Mouse (Mus musculus) heart, embryonic 11.5 days (tissue): Measurements from ENCODE around the gene Papss2. TPM values are rescaled to one million over a fixed set of nuclear protein-coding genes. Genes with fewer than 3 reads are reported as not detected.

ENCODE experiments used
- ATAC-seq: fragments of 200-750 bp; cut with Nextera tagmentation; replicated peaks from 2 replicates; pipeline ENCODE4 v1.8.0; 2017; ENCODE audit warnings: moderate library complexity; ENCODE audit not compliant: insufficient number of reproducible peaks, low FRiP score, low TSS enrichment
- H3K27ac ChIP-seq: fragments of 300-500 bp; sonication (generic); 2 replicates; pipeline ENCODE4 v1.5.1; 2014; ENCODE audit warnings: mild to moderate bottlenecking, low read depth, low read length
- H3K27me3 ChIP-seq: fragments of 300-500 bp; sonication (generic); 2 replicates; pipeline ENCODE4 v1.6.1; 2014; ENCODE audit warnings: mild to moderate bottlenecking, low read length, mixed read lengths; ENCODE audit not compliant: control insufficient read depth, insufficient read depth
- H3K36me3 ChIP-seq: fragments of 300-500 bp; sonication (generic); 2 replicates; pipeline ENCODE4 v1.6.1; 2014; ENCODE audit warnings: mild to moderate bottlenecking, low read length, moderate library complexity, mixed read lengths; ENCODE audit not compliant: control insufficient read depth, insufficient read depth
- H3K4me1 ChIP-seq: fragments of 300-500 bp; sonication (generic); 2 replicates; pipeline ENCODE4 v1.6.1; 2014; ENCODE audit warnings: low read length; ENCODE audit not compliant: control insufficient read depth, insufficient read depth
- H3K4me2 ChIP-seq: fragments of 300-500 bp; sonication (generic); 2 replicates; pipeline ENCODE4 v1.6.1; 2014; ENCODE audit warnings: mild to moderate bottlenecking, moderate library complexity
- H3K4me3 ChIP-seq: fragments of 300-500 bp; sonication (generic); 2 replicates; pipeline ENCODE4 v1.5.1; 2014; ENCODE audit warnings: low read depth, low read length
- H3K9ac ChIP-seq: fragments of 300-500 bp; sonication (generic); 2 replicates; pipeline ENCODE4 v1.6.1; 2014; ENCODE audit warnings: mild to moderate bottlenecking, low read depth, low read length, moderate library complexity
- H3K9me3 ChIP-seq: fragments of 300-500 bp; sonication (generic); replicated peaks from 2 replicates; pipeline ENCODE4 v1.6.1; 2016; ENCODE audit warnings: low read length; ENCODE audit not compliant: control insufficient read depth
- WGBS: fragments of 180-500 bp; shearing (Covaris S2); extraction: QIAGEN DNeasy Blood & Tissue Kit; methylation state at CpG from one replicate; pipeline ENCODE4 v1.1.7; 2014; ENCODE audit not compliant: insufficient replicate concordance; 5-methylcytosine and 5-hydroxymethylcytosine counted together
- polyA plus RNA-seq: library from polyadenylated mRNA; unstranded; fragments of >200 nt; fragmentation: Nextera tagmentation; extraction: Ambion mirVana; gene quantifications from 2 replicates; pipeline ENCODE4 v1.2.1, GENCODE M21; 2014

The Papss2 gene
- 28.1 and 33.6 TPM in 2 replicates for polyA plus RNA-seq

DNA sequence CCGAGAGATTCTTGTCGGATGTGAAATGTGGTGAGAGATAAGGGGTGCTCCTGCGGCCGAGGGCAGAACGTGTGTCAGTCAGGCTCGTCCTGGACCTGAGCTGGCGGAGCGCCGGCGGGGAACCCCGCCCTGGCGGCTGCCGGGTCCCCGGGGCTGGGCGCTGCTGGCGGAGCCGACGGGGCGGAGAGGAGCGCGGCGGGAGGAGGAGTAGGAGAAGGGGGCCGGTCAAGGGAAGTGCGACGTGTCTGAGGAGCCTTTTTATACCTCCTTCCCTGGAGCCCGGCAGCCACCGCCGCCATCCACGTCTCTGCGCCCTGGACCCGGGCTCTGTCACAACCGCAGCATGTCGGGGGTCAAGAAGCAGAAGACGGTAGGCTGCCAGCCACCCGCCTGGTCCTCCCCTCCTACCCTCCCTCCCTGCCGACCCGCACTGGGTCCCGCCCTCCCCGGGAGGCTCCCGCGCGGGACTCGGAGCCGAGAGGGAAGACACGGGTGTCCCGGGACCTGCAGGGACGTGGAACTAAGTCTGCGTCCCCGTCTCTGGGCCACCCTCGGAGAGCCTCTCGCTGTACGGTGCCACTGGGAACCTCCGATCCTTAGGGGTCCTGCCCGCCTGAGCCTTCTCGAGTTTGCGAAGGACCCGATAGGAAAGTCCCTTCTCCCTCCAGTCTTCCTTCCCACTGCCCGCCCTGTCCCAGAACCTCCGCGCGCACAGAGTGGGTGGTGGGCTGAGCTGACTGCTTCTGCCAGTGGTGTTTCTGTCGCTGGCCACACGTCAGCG is at the start of gene Papss2:
TSS of gene Papss2 (plus strand) at position 285 of the 781 bp plus-strand sequence.
- WGBS = under 1% methylated on average over 64 of the region's 64 CpGs
- H3K27ac ChIP-seq = no peak within 1 kb of the TSS

GRCm38 (mm10) chr19:32547396-32547795 is 48.2 kb upstream of the Papss2 start:
- Histone ChIP-seq H3K4me1 (no peaks in the 10 kb centered on the region), H3K9me3 (no peaks in the 10 kb centered on the region), H3K27ac (no peak overlapping the region), H3K4me3 (no peak overlapping the region), H3K27me3 (no peaks in the 10 kb centered on the region), H3K4me2 (no peak overlapping the region), H3K9ac (no peak overlapping the region), H3K36me3 (no peaks in the 10 kb centered on the region)
- 70% methylated on average over 3 of the region's 3 CpGs for WGBS
- no peak for ATAC-seq

More for the DNA sequence above, at the start of gene Papss2:
- peak within 1 kb of the TSS; percentile 74 for H3K9ac ChIP-seq
- peak within 1 kb of the TSS; percentile 63 for H3K4me3 ChIP-seq
- H3K9me3 ChIP-seq = no peaks in the 10 kb centered on the region
- H3K27me3 ChIP-seq = peaks cover 6% of the 10 kb centered on the region; the same call in 1 of the 2 replicates
- H3K4me1 ChIP-seq = no peaks in the 10 kb centered on the region
- peak within 1 kb of the TSS; percentile 79 for H3K4me2 ChIP-seq
- H3K36me3 ChIP-seq = no peaks in the 10 kb centered on the region
- ATAC-seq = peak; percentile 71

DNA sequence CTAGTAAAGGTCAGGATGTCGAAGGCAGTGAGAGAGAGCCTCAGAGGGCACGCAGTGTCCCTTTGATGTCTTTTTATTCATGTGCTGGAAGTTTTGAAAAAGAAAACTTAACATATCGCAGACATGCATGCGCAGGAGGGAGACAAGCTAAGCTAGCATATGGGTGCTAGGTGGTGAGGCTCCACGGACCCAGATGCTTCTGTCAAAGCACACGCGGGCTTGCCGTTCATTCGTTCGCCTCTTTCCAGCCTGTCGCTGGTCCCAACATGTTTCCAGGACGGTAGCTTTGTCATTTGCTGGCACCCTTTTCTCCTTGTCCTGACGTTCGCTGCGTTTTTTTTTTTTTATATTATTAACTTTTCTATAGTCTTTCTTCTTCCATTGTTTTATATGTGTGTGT is 47.4 kb upstream of the Papss2 start:
- no peaks in the 10 kb centered on the region for H3K36me3 ChIP-seq
- no peaks in the 10 kb centered on the region for H3K9me3 ChIP-seq
- no peak for ATAC-seq
- 86% methylated on average over 15 of the region's 15 CpGs for WGBS
- no peaks in the 10 kb centered on the region for H3K27me3 ChIP-seq
- H3K4me3 ChIP-seq = no peak overlapping the region
- no peaks in the 10 kb centered on the region for H3K4me1 ChIP-seq
- no peak overlapping the region for H3K9ac ChIP-seq
- no peak overlapping the region for H3K4me2 ChIP-seq
- H3K27ac ChIP-seq = no peak overlapping the region

GRCm38 (mm10) chr19:32550446-32550845 is 45.1 kb upstream of the Papss2 start:
- H3K27me3 ChIP-seq = no peaks in the 10 kb centered on the region
- ATAC-seq = no peak
- H3K9me3 ChIP-seq = no peaks in the 10 kb centered on the region
- H3K27ac ChIP-seq = no peak overlapping the region
- H3K4me3 ChIP-seq = no peak overlapping the region
- H3K4me2 ChIP-seq = no peak overlapping the region
- H3K36me3 ChIP-seq = no peaks in the 10 kb centered on the region
- no peaks in the 10 kb centered on the region for H3K4me1 ChIP-seq
- WGBS = 59% methylated on average over 5 of the region's 5 CpGs
- no peak overlapping the region for H3K9ac ChIP-seq

DNA sequence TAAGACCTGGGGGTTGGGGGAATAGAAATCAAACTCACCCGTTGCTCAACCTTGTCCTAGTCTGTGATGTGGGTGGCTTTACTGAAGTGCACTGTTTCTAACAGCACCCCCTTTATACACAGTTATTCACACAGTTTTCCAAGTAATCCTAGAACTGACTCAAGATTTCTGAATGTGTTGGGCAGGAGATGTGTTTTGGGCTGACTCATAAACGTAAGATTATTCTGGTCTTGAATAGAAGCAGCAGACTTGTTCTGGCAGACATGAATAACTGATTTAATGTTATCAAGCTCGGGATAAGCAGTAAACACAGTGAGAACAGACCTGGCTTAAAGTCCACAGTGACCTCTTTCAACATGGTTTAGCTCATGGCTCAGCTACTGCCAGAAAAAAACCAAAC is 44.1 kb upstream of the Papss2 start:
- H3K9me3 ChIP-seq = no peaks in the 10 kb centered on the region
- H3K27ac ChIP-seq = no peak overlapping the region
- no peaks in the 10 kb centered on the region for H3K36me3 ChIP-seq
- no peaks in the 10 kb centered on the region for H3K27me3 ChIP-seq
- no peak overlapping the region for H3K4me3 ChIP-seq
- no peak for ATAC-seq
- no peak overlapping the region for H3K9ac ChIP-seq
- WGBS = 55% methylated on average over 3 of the region's 3 CpGs
- no peaks in the 10 kb centered on the region for H3K4me1 ChIP-seq
- H3K4me2 ChIP-seq = no peak overlapping the region

DNA sequence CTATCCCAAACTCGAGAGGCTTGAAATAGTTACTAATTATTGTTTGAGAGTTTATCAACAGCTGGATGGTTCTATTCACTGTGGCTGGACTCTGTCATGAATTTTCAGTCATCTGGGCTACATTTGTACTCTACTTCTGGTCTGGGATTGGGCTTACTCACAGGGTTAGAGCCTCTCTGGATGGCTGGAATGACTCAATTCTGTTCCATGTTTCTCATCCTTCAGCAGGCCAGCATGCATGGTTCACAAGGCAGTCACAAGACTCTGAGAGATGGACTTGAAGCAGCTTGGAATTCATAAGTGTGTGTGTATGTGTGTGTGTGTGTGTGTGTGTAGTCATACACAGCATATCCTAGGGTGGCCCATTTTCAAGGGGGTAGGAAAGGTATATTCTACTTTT is 43.5 kb upstream of the Papss2 start:
- no peaks in the 10 kb centered on the region for H3K27me3 ChIP-seq
- H3K9me3 ChIP-seq = no peaks in the 10 kb centered on the region
- no peaks in the 10 kb centered on the region for H3K4me1 ChIP-seq
- WGBS = 65% methylated on average over 1 of the region's 1 CpGs
- no peak overlapping the region for H3K27ac ChIP-seq
- no peak overlapping the region for H3K4me2 ChIP-seq
- ATAC-seq = no peak
- no peaks in the 10 kb centered on the region for H3K36me3 ChIP-seq
- H3K4me3 ChIP-seq = no peak overlapping the region
- H3K9ac ChIP-seq = no peak overlapping the region

GRCm38 (mm10) chr19:32553310-32553709 is 42.3 kb upstream of the Papss2 start:
- Histone ChIP-seq H3K27me3 (no peaks in the 10 kb centered on the region), H3K9me3 (no peaks in the 10 kb centered on the region), H3K4me1 (no peaks in the 10 kb centered on the region), H3K27ac (no peak overlapping the region), H3K4me2 (no peak overlapping the region), H3K36me3 (no peaks in the 10 kb centered on the region), H3K9ac (no peak overlapping the region), H3K4me3 (no peak overlapping the region)
- ATAC-seq = no peak
- WGBS = 65% methylated on average over 3 of the region's 3 CpGs

DNA sequence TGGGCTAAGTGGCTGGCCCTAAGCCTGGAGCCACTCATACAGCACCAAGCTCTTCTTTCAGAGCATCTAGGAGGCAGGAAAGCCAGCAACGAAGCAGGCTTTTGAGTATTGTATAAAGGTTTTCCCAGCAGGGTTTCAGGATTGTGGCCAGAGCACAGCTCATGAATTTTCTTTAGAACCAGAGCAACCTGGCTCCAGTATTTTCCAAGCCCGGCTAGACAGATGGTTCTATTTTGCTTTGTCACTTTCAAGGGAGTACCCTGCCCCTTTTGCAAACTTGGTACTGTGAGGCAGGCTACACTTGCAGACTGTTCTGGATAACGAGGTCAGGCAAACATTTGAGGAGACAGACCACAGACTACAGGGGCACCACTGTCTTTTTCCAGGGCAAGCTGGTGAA is 40.3 kb upstream of the Papss2 start:
- no peaks in the 10 kb centered on the region for H3K36me3 ChIP-seq
- H3K4me1 ChIP-seq = no peaks in the 10 kb centered on the region
- no peak for ATAC-seq
- H3K27me3 ChIP-seq = no peaks in the 10 kb centered on the region
- no peak overlapping the region for H3K9ac ChIP-seq
- H3K27ac ChIP-seq = 0 out of 2 replicates have a peak overlapping the region, but pooled peaks have one; percentile 29
- H3K4me3 ChIP-seq = no peak overlapping the region
- 35% methylated on average over 3 of the region's 3 CpGs for WGBS
- no peak overlapping the region for H3K4me2 ChIP-seq
- H3K9me3 ChIP-seq = no peaks in the 10 kb centered on the region

- H3K27ac ChIP-seq = no peak overlapping the region
- H3K36me3 ChIP-seq = no peaks in the 10 kb centered on the region
- no peak overlapping the region for H3K4me3 ChIP-seq
- H3K27me3 ChIP-seq = no peaks in the 10 kb centered on the region
- no peak for ATAC-seq
- 74% methylated on average over 8 of the region's 8 CpGs for WGBS
- no peak overlapping the region for H3K4me2 ChIP-seq
- H3K9ac ChIP-seq = no peak overlapping the region
- no peaks in the 10 kb centered on the region for H3K9me3 ChIP-seq
- no peaks in the 10 kb centered on the region for H3K4me1 ChIP-seq
Measured at GRCm38 (mm10) chr19:32567025-32567424, 28.6 kb upstream of the Papss2 start.
